Mouse (Mus musculus) CH12.LX (cell line): ENCODE measurements at regions not wholly inside any gene's neighbourhood (a gene's known extent, or its start where the extent isn't known, plus 50 kb on each side); places are given as distances from the start of the nearest gene placed in this dataset.

ENCODE experiments used
- DNase-seq: peaks from one replicate; pipeline ENCODE4 v3.0.0-alpha.2; 2013; ENCODE audit errors: extremely low read depth
- H3K27ac ChIP-seq: 2 replicates; pipeline ENCODE4 v1.5.1; 2012; ENCODE audit warnings: low read depth, mild to moderate bottlenecking, control low read depth, moderate library complexity; ENCODE audit not compliant: insufficient read depth
- H3K27me3 ChIP-seq: replicated peaks from 2 replicates; pipeline ENCODE3; 2012; ENCODE audit warnings: inconsistent platforms
- H3K36me3 ChIP-seq, 2 experiments: replicated peaks in 1 of 2; 2 replicates each; pipeline versions ENCODE3 to v1.6.1; 2012; ENCODE audit warnings: inconsistent platforms in 1 of 2, low read length in 1 of 2, mild to moderate bottlenecking in 1 of 2, mixed read lengths in 1 of 2, moderate library complexity in 1 of 2; ENCODE audit not compliant: control insufficient read depth in 1 of 2, insufficient read depth in 1 of 2
- H3K4me1 ChIP-seq, 2 experiments: 2 replicates each; pipeline ENCODE4 v1.6.1; 2012; ENCODE audit warnings: inconsistent platforms in 1 of 2, moderate library complexity in 1 of 2; ENCODE audit not compliant: insufficient read depth in 2 of 2, control insufficient read depth in 1 of 2
- H3K4me2 ChIP-seq: 2 replicates; pipeline ENCODE4 v1.6.1; 2012; ENCODE audit warnings: low read depth, mild to moderate bottlenecking, control low read depth; ENCODE audit not compliant: poor library complexity, insufficient read depth, severe bottlenecking
- H3K4me3 ChIP-seq, 3 experiments: fragments of 150-350 bp in 1 of 3; sonication (generic) in 1 of 3; replicated peaks in 1 of 3; 2 replicates each; pipeline versions ENCODE3 to v1.5.1; 2011 to 2012; ENCODE audit warnings: low read depth in 2 of 3, low read length in 2 of 3, mild to moderate bottlenecking in 2 of 3, moderate library complexity in 2 of 3, control low read depth in 1 of 3, improper control_type of control experiment in 1 of 3, inconsistent platforms in 1 of 3, mixed read lengths in 1 of 3; ENCODE audit not compliant: poor library complexity in 1 of 3
- H3K79me2 ChIP-seq: replicated peaks from 2 replicates; pipeline ENCODE4 v1.6.1; 2012; ENCODE audit warnings: mild to moderate bottlenecking, moderate library complexity; ENCODE audit not compliant: control insufficient read depth, poor library complexity, insufficient read depth, severe bottlenecking; ENCODE audit errors: extremely low read depth
- H3K9ac ChIP-seq: 2 replicates; pipeline ENCODE4 v1.6.1; 2012; ENCODE audit warnings: low read depth, mild to moderate bottlenecking, control low read depth, moderate library complexity; ENCODE audit not compliant: insufficient read depth
- H3K9me3 ChIP-seq: replicated peaks from 2 replicates; pipeline ENCODE3; 2012; ENCODE audit warnings: low read length, inconsistent platforms, mixed read lengths
- BHLHE40 ChIP-seq: IDR thresholded peaks from 2 replicates; pipeline ENCODE4 v1.6.1; 2011; ENCODE audit warnings: mild to moderate bottlenecking, low read depth, low read length, improper control_type of control experiment
- CTCF ChIP-seq, 2 experiments: IDR thresholded peaks in 1 of 2; conservative IDR thresholded peaks in 1 of 2; 2 replicates each; pipeline ENCODE4 v1.5.1; 2011 to 2012; ENCODE audit warnings: low read depth in 2 of 2, low read length in 2 of 2, improper control_type of control experiment in 1 of 2, inconsistent platforms in 1 of 2, mild to moderate bottlenecking in 1 of 2, moderate library complexity in 1 of 2
- ELF1 ChIP-seq: IDR thresholded peaks from 2 replicates; pipeline ENCODE4 v1.6.1; 2014; ENCODE audit warnings: low read depth, mild to moderate bottlenecking, inconsistent platforms, low read length, improper control_type of control experiment
- HCFC1 ChIP-seq: IDR thresholded peaks from 2 replicates; pipeline ENCODE4 v1.6.1; 2012; ENCODE audit warnings: low read depth, mild to moderate bottlenecking, inconsistent platforms, low read length, improper control_type of control experiment
- KAT2A ChIP-seq: IDR thresholded peaks from 2 replicates; pipeline ENCODE4 v1.6.1; 2012; ENCODE audit warnings: low read length, improper control_type of control experiment, inconsistent platforms; ENCODE audit not compliant: insufficient replicate concordance
- MAX ChIP-seq: IDR thresholded peaks from 2 replicates; pipeline ENCODE4 v1.6.1; 2011; ENCODE audit warnings: low read length, improper control_type of control experiment
- MAZ ChIP-seq: IDR thresholded peaks from 2 replicates; pipeline ENCODE4 v1.6.1; 2012; ENCODE audit warnings: low read depth, mild to moderate bottlenecking, inconsistent platforms, low read length, improper control_type of control experiment, moderate library complexity
- MXI1 ChIP-seq: IDR thresholded peaks from 2 replicates; pipeline ENCODE4 v1.6.1; 2011; ENCODE audit warnings: mild to moderate bottlenecking, low read depth, low read length, improper control_type of control experiment
- MYC ChIP-seq: IDR thresholded peaks from 2 replicates; pipeline ENCODE4 v1.6.1; 2011; ENCODE audit warnings: low read depth, mild to moderate bottlenecking, improper control_type of control experiment, low read length
- NRF1 ChIP-seq: IDR thresholded peaks from 2 replicates; pipeline ENCODE4 v1.6.1; 2014; ENCODE audit warnings: low read depth, mild to moderate bottlenecking, inconsistent platforms, low read length, improper control_type of control experiment, moderate library complexity
- PAX5 ChIP-seq: IDR thresholded peaks from 2 replicates; pipeline ENCODE4 v1.6.1; 2012; ENCODE audit warnings: low read length, inconsistent platforms, mixed read lengths
- POLR2A ChIP-seq: IDR thresholded peaks from 2 replicates; pipeline ENCODE4 v1.6.1; 2011; ENCODE audit warnings: low read depth, mild to moderate bottlenecking, improper control_type of control experiment, low read length
- RAD21 ChIP-seq: IDR thresholded peaks from 2 replicates; pipeline ENCODE4 v1.6.1; 2011; ENCODE audit warnings: low read depth, mild to moderate bottlenecking, low read length, improper control_type of control experiment, moderate library complexity
- TBP ChIP-seq: conservative IDR thresholded peaks from 2 replicates; pipeline ENCODE4 v1.6.1; 2011; ENCODE audit warnings: low read depth, low read length, improper control_type of control experiment
- TCF12 ChIP-seq: IDR thresholded peaks from 2 replicates; pipeline ENCODE4 v1.6.1; 2014; ENCODE audit warnings: low read depth, mild to moderate bottlenecking, inconsistent platforms, low read length, improper control_type of control experiment
- UBTF ChIP-seq: IDR thresholded peaks from 2 replicates; pipeline ENCODE4 v1.6.1; 2012; ENCODE audit warnings: low read depth, mild to moderate bottlenecking, inconsistent platforms, low read length, improper control_type of control experiment, moderate library complexity
- USF1 ChIP-seq: IDR thresholded peaks from 2 replicates; pipeline ENCODE4 v1.6.1; 2014; ENCODE audit warnings: low read depth, mild to moderate bottlenecking, inconsistent platforms, low read length, improper control_type of control experiment
- USF2 ChIP-seq: conservative IDR thresholded peaks from 2 replicates; pipeline ENCODE4 v1.6.1; 2011; ENCODE audit warnings: low read depth, low read length, improper control_type of control experiment
- ZMIZ1 ChIP-seq: IDR thresholded peaks from 2 replicates; pipeline ENCODE4 v1.6.1; 2012; ENCODE audit warnings: low read depth, mild to moderate bottlenecking, inconsistent platforms, low read length, improper control_type of control experiment
- ZNF384 ChIP-seq: IDR thresholded peaks from 2 replicates; pipeline ENCODE4 v1.6.1; 2012; ENCODE audit warnings: low read depth, low read length, improper control_type of control experiment, inconsistent platforms
- dilution Hi-C: fragments of 300-500 bp; cut with MboI; formaldehyde crosslinking; loops from 2 replicates; pipeline ENCODE4 v1.14.3; 2020; ENCODE audit warnings: low sequenced_read_pairs; ENCODE audit not compliant: extremely low pct_unique_long_range_greater_than_20kb, extremely low pct_ligation_motif_present
- in situ Hi-C: fragments of 300-500 bp; cut with MboI; formaldehyde crosslinking; loops from 3 replicates; pipeline ENCODE4 v1.14.3; 2019; ENCODE audit warnings: low sequenced_read_pairs, low pct_ligation_motif_present, low pct_unique_long_range_greater_than_20kb, mixed read lengths

GRCm38 (mm10) chr13:97482439-97482946, 241.6 kb downstream of the Enc1 start:
- dilution Hi-C loops, result no loop called here
- Histone ChIP-seq H3K79me2 (no peaks in the 10 kb centered on the region), H3K27ac (no peak overlapping the region), H3K4me1 (no peaks in the 10 kb centered on the region), H3K4me3 (peak overlapping the region in 2 of 3 experiments; percentile 32 to 54), H3K27me3 (no peaks in the 10 kb centered on the region), H3K4me2 (no peak overlapping the region), H3K36me3 (peaks cover 0 to 18% of the 10 kb centered on the region in 2 experiments), H3K9me3 (peaks cover 37% of the 10 kb centered on the region), H3K9ac (no peak overlapping the region)
- TF ChIP-seq USF2, result no peak; the same call in 1 of the 2 replicates
- 0 out of 2 replicates have a peak, but pooled peaks have one; percentile 25 for TF ChIP-seq TCF12
- peak; percentile 86 for TF ChIP-seq TBP
- TF ChIP-seq POLR2A, result peak; percentile 47; the same call in 1 of the 2 replicates
- peak; percentile 46 for TF ChIP-seq ELF1
- peak; percentile 47 for TF ChIP-seq USF1
- peak; percentile 70 for DNase-seq
- in situ Hi-C loops, result no loop called here

GRCm38 (mm10) chr13:97481259-97481658, 240.4 kb downstream of the Enc1 start:
- TF ChIP-seq PAX5, result no peak
- TF ChIP-seq RAD21, result no peak
- TF ChIP-seq ZMIZ1, result no peak
- TF ChIP-seq ZNF384, result no peak
- no peak for TF ChIP-seq MAX
- no peak for TF ChIP-seq MAZ
- TF ChIP-seq CTCF (conservative IDR thresholded peaks at IDR 0.05 in 1 of 2, IDR thresholded peaks at IDR 0.05 in 1 of 2; ENCODE audit: low read depth in 2 of 2, low read length in 2 of 2), result no peak
- no peak for TF ChIP-seq ELF1
- no peak for TF ChIP-seq TCF12
- no peak for TF ChIP-seq USF1
- no peak for TF ChIP-seq MYC
- TF ChIP-seq HCFC1, result no peak
- no peak for TF ChIP-seq BHLHE40
- TF ChIP-seq UBTF, result no peak
- no peak for TF ChIP-seq MXI1
- TF ChIP-seq NRF1, result no peak
- no peak for TF ChIP-seq KAT2A
- Histone ChIP-seq H3K9me3 (peaks cover 45% of the 10 kb centered on the region), H3K79me2 (no peaks in the 10 kb centered on the region), H3K4me2 (no peak overlapping the region), H3K27ac (no peak overlapping the region), H3K36me3 (peaks cover 0 to 21% of the 10 kb centered on the region in 2 experiments), H3K4me1 (no peaks in the 10 kb centered on the region), H3K9ac (no peak overlapping the region), H3K27me3 (no peaks in the 10 kb centered on the region), H3K4me3 (no peak overlapping the region)
- no peak for DNase-seq
- in situ Hi-C loops, result no loop called here
- dilution Hi-C loops, result no loop called here
